Mouse (Mus musculus) left cerebral cortex, adult 11 months (tissue): ENCODE data around the gene Lgals7.
A peak's percentile ranks its signal among the peaks of the same experiment; 100 is the strongest.

Experiments used
- DNase-seq: peaks from one replicate; pipeline ENCODE4 v3.0.0; 2022; ENCODE audit warnings: low spot score

Lgals7 gene

GRCm38 (mm10) chr7:28863540-28863939 is at the start of gene Lgals7:
Lgals7 (plus strand) TSS chr7:28863853.
- no peak for DNase-seq

DNA sequence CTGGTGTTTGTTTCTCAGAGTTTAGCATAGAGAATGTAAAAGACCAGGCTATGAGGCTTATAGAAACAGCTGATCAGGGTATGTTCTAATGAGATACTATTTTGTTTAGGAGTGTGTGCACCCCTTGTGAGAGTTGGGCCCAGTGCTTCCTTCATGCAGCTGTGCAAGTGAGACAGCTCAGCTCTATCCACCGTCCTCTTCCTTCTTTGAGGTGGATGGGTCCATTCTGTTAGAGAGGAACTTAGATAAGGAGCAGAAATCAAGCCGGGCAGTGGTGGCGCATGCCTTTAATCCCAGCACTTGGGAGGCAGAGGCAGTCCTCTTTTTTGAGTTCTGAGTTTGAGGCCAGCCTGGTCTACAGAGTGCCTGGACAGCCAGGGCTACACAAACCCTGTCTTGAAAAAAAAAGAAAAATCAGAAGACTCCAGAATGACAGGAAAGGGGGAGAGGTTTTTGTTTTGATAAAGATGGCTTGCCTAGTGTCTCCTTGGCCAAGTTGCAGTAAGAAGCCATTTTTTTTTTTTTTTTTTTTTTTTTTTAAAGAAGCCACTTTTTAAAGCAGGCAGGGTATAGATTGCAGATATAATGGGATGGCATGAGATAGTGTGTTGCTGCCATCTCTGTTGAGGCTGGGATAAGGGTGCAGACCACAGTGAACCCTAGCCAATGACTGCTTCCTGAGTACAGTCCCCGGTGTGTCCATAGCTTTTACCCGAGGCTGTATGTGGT is 49.2 kb upstream of the Lgals7 start:
- DNase-seq: no peak

DNA sequence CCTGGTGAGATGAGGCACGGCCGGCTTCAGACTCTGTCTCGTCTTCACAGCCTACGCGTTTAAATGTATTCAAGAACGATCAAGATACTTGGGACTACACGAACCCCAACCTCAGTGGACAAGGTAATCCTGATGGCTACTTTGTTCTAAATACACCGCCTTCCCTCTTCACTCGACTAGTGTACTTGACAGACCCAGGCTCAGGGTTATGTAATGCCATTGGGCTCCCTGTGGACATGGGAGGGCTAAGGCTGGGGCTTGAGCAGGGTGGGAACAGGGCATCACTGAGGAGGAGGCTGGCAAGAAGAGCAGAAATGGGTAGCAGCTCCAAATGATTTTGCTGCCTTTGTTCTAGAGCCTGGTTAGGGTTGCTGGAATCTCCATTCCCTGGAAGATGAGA is 48.4 kb upstream of the Lgals7 start:
- DNase-seq: no peak

- DNase-seq: no peak
These were observed 47.5 kb upstream of the Lgals7 start for GRCm38 (mm10) chr7:28816201-28816600.

DNA sequence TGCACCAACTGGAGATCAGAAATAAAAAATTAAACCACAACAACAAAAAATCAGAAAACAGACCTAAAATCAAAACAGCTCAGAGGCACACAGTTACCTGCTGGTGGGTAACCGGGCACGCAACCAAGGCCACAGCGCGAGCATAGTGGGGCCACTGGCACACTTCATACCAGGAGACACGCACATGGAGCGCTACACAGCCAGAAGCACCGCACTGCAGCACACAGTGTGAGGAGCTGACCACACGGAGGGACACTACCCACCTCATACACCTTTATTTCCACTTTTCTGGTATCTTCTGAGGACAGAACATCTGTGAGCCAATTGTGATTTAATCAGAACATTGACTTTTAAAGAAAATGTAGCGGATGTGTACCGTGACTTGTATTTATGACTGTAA is 46.7 kb upstream of the Lgals7 start:
- DNase-seq: no peak

DNA sequence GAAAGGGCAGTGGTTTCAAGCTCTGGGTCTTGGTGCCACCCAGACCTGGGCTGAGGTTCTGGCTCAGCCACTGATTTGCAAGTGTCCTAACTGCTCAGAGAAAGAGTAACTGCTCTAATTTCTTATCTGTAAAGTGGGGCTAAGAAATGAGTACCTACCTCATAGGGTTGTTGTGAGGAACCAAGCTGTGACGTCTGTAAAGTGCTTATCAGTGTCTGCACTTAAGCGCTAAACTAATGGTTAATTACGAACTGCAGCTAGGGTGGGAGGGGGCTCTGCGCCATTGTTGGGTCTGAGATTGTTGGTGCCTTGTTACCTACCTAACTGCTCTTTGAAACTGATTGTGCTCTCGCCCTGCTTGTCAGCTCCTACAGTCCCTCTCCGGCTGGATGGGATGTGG is 46.1 kb upstream of the Lgals7 start:
- DNase-seq: no peak

- no peak for DNase-seq
These were observed 45.7 kb upstream of the Lgals7 start for GRCm38 (mm10) chr7:28817957-28818356.

- DNase-seq: no peak
These were observed 45.2 kb upstream of the Lgals7 start for GRCm38 (mm10) chr7:28818436-28818835.

- no peak for DNase-seq
These were observed 44.7 kb upstream of the Lgals7 start for GRCm38 (mm10) chr7:28818861-28819452.

GRCm38 (mm10) chr7:28819571-28819970 is 44.1 kb upstream of the Lgals7 start:
- DNase-seq: no peak

DNA sequence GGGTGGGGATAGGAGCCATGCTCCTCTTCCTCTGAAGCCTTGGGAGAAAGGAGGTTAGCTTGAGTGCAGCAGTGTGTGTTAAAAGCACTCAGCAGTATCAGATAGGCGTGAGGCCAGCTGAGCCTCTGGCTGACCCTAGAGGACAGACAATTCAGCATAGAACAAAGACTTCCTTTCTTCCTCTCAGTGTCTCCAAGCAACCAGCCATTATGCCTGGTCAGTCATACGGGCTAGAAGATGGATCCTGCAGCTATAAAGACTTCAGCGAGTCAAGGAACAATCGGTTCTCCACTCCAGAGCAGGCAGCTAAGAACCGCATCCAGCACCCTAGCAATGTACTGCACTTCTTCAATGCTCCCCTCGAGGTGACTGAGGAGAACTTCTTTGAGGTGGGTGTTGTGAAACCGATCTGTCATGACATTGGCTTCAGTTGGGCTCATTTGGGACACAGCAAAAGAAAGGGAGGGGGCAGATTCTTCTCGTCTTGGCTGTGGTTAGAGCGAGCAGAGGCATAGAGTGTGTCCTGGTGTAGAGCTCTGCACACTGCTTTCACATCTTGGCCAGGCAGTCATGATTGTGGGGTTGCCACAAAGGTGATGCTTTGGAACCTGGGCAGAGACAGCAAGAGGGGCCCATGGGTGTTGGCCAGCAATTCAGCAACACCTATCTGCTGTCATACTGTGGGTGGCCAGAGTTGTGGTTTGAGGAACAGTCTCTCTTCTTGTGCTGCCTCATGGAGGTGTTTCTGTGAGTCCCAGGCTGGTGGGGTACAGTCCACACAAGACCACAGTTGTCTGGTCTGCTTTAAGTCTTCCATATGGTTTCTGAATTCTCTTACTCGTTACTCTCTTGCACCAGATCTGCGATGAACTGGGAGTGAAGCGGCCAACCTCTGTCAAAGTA is 43.0 kb upstream of the Lgals7 start:
- no peak for DNase-seq

DNA sequence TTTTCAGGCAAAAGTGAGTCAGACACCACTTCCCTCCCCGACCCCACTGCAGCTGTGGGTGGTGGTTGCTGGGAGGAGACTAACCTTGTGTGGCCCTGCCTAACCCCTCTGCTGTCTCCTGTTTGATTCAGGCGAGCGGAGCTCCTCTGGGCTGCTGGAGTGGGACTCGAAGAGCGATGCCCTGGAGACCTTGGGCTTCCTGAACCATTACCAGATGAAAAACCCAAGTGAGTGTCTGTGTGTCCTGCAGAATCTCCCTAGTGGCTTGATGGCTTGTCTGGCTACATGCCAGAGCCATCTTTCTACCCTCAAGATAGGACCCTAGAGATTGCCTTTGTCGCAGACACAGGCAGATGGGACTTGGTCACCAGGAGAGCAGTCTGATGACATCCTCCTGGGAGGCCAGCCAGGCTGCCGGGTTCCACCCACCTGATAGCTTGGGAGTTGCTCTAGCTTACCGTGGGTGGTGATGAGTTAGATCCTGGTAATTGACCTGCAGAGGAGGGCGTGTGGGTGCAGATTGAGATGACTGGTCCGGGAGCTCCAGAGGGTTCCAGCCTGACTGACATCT is 42.3 kb upstream of the Lgals7 start:
- DNase-seq: no peak

- DNase-seq: no peak
These were observed 41.1 kb upstream of the Lgals7 start for GRCm38 (mm10) chr7:28822556-28822955.

DNA sequence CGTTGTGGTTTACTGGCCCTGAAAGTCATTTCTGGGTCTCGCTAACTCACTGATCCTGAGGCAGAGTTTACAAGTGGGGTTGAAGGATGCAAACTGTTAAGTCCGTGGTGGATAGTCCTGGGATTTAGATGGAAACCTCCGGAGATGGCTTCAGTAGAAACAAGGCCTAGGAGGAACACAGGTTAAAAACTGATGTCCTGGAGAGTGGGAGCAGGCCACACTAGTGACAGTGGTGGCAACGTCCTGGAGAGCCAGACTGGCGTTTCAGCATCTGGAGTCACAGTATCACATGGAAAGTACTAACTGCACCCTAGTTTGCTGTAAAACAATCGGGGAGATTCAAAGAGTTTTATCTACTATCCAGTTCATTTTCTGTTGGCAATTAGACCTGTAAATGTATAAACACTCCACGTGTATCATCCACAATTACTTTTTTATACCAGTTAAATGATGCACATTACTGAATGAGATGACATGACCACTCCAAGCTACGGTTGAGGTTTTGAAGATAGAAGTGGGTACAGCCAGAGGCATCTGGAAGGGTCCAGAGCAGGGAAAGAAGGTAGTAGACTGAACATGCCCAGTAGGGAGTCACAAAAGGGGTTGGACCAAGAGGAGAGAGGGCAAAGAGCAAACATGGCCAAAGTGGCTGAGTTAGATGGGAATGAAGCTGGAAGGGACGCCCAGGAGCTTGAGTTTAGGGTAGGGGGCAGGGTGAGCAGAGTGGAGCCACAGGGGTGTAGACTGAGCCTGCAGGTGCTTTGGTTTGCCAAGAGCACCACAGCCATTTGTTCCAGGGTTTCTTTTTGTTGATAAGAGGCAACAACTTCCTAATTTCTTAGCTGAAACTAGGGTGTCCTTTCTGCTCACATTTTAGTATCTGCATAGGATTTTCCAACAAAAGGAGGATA is 40.4 kb upstream of the Lgals7 start:
- no peak for DNase-seq

DNA sequence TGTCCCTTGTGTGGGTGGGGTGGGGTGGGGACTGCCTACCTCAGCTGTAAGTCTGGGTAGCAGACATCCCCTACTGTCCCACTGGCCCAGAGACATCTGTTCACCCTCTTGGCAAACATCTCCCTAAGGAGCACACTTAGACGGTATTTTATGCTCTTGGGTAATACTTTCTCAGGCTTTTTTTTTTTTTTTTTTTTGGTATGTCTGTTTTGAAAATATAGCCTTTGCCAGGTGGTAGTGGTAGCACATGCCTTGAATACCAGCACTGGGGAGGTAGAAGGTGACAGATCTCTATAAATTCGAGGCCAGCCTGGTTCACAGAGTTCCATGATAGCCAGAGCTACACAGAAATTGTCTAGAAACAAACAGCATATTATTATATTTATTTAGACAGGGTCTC is 39.7 kb upstream of the Lgals7 start:
- no peak for DNase-seq

- DNase-seq: peak; percentile 78
These were observed 38.5 kb upstream of the Lgals7 start, which contains the start of gene Ech1 for GRCm38 (mm10) chr7:28824941-28825685. Ech1 (plus strand) TSS chr7:28825217.

GRCm38 (mm10) chr7:28825686-28826401 is 37.8 kb upstream of the Lgals7 start:
- no peak for DNase-seq

DNA sequence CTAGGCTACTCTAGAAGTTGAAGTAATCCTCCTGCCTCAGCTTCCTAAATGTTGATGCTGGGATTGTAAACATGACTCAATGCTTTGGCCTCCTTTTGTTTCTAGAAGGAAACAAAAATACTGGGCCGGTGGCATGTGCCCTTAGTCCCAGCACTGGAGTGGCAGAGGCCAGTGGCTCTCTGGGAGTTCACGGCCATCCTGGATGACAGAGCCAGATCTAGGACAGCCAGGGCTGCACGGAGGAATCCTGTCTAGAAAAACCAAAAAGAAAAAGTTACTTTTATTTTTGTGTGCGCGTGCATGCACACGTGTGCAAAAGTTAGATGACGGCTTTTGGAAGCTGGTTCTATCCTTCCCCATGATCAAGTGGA is 37.3 kb upstream of the Lgals7 start:
- no peak for DNase-seq

- DNase-seq: no peak
These were observed 36.3 kb upstream of the Lgals7 start for GRCm38 (mm10) chr7:28827338-28827737.

DNA sequence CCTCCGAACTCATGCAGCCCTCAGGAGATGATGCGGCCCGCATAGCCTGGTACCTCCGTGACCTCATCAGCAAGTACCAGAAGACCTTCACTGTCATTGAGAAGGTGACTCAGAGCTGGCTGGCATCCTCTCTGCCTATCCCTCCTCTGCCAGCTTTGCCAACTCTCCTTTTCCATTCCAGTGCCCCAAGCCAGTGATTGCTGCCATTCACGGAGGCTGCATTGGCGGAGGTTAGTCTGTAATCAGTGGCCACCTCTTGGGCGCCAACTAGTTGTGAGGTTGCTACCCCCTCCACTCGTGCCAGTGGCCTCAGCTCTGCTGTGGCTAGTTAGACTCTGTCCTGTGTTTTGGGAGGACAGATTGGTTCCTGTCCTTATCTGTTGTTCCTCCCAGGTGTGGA is 33.8 kb upstream of the Lgals7 start:
- no peak for DNase-seq
